Mouse (Mus musculus): Measurements from ENCODE around the gene Gp1ba.

Gene Gp1ba

GRCm38 (mm10) chr11:70638714-70639278, at the start of gene Gp1ba:
Gp1ba (plus strand) TSS chr11:70639122.
- WGBS: 66% methylated on average over 5 of the region's 5 CpGs

- WGBS: 76% methylated on average over 1 of the region's 1 CpGs
These were observed 47.2 kb upstream of the Gp1ba start for GRCm38 (mm10) chr11:70591733-70592132.

GRCm38 (mm10) chr11:70594253-70594989, 44.5 kb upstream of the Gp1ba start:
- WGBS: 75% methylated on average over 15 of the region's 15 CpGs

GRCm38 (mm10) chr11:70595638-70596037, 43.3 kb upstream of the Gp1ba start:
- WGBS: 41% methylated on average over 2 of the region's 2 CpGs

- WGBS: 63% methylated on average over 4 of the region's 4 CpGs
These were observed 42.8 kb upstream of the Gp1ba start for GRCm38 (mm10) chr11:70596094-70596493.

GRCm38 (mm10) chr11:70597301-70597700, 41.6 kb upstream of the Gp1ba start:
- WGBS: 72% methylated on average over 6 of the region's 6 CpGs

DNA sequence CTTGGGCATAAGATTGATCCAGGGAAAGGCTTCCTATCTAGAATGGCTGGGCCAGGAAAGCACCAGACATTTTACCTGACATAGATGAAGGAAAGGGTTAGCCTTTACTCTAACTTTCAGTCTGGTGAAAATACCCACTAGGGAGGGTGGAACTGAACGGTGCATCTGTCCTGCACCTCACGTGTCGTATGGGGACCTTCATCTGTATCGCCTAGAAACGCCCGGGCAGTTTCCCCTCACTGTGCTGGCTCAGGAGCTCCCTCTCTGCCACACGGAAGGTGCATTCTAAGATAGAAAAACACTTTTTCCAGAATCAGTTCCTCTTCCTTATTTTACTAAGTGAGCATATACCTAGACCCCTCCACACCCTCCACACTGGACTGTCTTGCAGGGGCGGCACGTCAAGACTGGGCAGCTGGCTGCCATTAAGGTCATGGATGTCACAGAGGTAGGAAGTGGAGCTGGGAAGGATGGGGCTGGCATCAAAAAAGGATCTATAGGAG, 40.4 kb upstream of the Gp1ba start:
- 76% methylated on average over 9 of the region's 9 CpGs for WGBS

DNA sequence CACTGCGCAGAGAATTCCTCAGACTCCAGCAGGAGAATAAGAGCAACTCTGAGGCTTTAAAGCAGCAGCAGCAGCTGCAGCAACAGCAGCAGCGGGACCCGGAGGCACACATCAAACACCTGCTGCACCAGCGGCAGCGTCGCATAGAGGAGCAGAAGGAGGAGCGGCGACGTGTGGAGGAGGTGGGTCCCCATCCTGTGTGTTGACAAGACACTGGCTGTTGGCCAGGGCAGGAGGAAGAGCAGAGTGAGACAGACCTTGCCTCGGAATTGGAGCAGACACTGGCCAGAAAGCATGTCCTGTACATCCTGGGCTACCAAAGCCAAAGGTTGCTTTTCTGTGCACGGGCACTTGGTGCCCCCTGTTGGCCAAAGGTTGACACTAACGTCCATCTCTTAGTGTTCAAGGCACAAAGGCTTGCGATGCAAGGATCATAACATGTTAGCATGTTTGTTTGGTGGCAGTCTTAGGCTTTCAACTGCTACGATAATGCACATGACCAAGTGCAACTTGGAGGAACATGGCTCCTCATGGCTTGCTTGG, 33.8 kb upstream of the Gp1ba start:
- 46% methylated on average over 14 of the region's 14 CpGs for WGBS

DNA sequence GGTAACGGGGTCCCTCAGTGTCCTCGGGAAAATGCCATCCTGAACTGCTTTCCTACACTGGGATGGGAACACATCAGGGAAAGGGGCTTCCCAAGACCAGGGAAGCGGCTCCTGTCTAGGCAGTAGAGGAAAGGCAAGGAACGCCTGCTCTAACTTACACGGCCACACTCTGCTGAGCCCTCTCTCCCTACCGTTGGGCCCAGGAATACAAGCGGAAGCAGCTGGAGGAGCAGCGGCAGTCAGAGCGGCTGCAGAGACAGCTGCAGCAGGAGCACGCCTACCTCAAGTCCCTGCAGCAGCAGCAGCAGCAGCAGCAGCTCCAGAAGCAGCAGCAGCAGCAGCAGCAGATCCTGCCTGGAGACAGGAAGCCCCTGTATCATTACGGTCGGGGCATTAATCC, 32.2 kb upstream of the Gp1ba start:
- 74% methylated on average over 12 of the region's 12 CpGs for WGBS

GRCm38 (mm10) chr11:70607611-70608010, 31.3 kb upstream of the Gp1ba start:
- 86% methylated on average over 9 of the region's 9 CpGs for WGBS

DNA sequence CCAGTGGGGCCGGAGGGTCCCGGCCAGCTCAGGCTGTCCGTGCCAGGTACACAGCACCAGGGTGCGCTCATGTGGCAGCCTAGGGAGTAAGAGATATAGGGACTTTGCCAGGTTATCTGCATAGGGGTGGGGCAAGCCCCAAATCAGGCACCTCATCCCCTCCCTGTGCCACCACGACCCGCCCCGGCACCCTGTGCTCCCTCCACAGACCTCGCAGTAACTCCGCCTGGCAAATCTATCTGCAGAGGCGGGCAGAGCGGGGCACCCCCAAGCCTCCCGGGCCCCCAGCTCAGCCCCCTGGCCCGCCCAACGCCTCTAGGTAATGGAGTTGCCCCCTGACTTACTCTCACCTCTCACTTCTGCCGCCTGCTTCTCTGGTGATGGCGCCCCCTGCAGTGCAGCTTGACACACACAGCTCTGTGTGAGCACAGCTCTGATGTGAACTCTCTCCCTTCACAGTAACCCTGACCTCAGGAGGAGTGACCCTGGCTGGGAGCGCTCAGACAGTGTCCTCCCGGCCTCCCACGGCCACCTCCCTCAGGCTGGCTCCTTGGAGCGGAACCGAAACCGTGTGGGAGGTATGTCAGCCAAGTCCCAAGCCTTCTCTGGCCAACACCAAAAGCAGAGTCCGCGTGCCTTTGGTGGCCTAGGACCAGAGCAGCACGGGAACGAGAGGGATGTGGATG, 30.4 kb upstream of the Gp1ba start:
- 88% methylated on average over 26 of the region's 26 CpGs for WGBS

DNA sequence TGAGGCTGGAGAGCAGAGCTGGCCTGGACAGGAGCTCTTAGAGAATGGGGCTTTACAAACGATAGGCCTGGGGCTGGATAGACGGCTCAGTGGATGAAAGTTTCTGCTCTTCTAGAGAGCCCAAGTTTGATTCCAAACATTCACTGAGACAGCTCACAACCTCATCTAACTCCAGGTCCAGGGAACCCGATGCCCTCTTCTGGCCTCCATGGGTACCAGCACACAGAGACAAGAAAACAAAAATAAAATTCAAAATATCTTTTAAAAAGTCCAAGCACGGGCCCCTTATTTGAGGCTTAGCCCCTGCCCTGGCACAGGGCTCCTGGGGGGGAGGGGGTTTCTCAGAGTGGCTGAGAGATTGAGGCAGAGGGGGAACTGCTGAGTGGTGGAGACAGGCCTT, 28.2 kb upstream of the Gp1ba start:
- 76% methylated on average over 4 of the region's 4 CpGs for WGBS

DNA sequence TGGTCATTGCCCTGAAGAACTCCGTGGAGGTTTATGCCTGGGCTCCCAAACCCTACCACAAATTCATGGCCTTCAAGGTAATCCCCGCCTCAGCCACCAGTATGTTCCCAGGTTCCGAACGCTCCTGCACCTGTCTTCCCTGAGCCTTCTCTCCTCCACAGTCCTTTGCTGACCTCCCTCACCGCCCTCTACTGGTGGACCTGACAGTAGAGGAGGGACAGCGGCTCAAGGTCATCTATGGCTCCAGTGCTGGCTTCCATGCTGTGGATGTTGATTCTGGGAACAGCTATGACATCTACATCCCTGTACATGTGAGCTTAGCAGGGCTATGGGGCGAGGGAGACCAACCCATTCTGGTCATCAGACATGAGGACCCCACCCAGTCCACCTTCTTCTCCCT, 26.4 kb upstream of the Gp1ba start:
- 82% methylated on average over 7 of the region's 7 CpGs for WGBS

- 17% methylated on average over 17 of the region's 17 CpGs for WGBS
These were observed 23.8 kb upstream of the Gp1ba start for GRCm38 (mm10) chr11:70615074-70615473.

DNA sequence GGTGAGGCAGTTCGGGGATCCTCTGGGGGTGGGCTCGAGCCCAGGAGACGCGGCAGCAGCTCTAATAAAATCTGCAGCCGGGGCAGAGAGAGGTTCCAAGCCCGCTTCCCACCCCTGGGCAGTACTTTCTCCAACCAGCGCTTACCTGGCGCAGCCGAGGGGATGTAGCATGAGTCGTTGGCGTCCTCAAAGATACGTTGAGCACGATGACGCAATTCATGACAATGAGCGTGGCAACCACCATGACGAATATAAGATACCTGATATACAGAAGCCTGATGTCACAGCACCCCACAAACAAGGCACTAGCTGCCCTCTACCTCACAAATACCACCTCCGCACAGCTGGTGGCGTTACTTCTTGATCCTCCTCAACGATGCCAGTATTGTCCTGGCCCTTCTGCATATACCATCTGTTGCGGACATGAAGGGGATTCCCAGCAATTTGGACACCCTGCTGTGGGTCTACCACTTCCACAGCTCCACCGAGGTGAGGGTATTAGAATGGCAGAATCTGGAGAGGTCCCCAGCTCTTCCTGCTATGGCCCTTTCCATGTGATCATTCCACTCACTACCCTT, 23.3 kb upstream of the Gp1ba start, which contains the start of gene 4930544D05Rik:
Gene 4930544D05Rik, plus strand, starts transcription at position 333 of the 578 bp plus-strand sequence.
- 44% methylated on average over 21 of the region's 21 CpGs for WGBS

DNA sequence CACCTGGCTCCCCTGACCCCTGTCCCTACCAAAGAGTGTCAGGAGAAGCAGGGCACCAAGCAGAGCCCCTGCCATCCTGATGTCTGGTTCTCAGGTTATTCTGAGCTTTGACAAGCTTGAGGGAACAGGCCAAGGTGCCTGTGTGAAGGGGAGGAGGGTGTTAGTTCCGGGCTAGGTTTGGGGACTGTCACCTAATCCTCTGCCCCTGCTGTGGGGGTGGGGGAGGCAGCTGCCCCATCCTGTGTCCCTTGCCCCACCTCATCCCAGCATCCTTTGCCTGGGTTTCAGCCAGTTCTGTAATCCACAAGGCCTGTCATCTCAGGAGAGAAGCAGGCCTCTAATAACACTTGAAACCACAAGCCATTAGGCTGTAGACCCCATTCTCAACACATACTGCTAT, 19.8 kb upstream of the Gp1ba start, which contains the start of gene Chrne:
Gene Chrne, minus strand, starts transcription at position 116 of the 400 bp plus-strand sequence.
- 57% methylated on average over 1 of the region's 1 CpGs for WGBS

DNA sequence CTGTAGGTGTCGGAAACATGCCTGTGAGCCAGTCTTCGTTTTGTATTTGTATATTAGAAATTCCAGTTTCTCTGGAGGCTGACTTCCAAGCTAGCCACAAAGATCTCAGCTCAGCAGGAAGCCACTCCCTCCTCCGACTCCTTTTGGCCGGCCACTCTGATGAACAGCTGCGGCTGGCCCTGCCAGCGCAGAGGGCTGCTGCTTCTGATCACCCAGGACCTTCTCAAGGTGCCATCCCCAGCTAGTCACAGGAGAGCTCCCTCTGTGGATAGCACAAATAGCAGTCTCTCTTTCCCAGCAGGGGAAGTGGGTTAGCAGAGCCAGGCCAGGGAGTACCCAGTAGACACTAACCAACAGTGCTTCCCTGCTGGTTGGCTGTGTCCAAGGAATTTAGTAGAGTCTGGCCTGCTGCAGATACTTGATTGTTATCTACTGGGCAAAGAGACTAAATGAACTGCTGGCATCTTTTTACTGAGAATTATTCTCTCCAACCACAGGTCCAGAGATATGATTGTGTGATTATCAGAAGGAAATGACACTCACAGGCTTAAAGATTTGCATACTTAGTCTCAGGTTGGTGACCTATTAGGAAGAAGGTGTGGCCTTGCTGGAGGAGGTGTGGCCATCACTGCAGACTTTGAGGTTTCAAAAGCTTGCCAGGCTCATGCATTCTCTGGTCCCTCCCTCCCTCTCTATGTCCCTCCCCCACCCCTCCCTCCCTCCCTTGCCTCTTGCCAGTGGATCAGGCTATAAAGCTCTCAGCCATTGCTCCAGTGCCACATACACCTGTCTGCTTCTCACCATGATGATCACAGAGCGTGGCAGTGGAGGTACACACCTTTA, 16.7 kb upstream of the Gp1ba start:
- 59% methylated on average over 7 of the region's 7 CpGs for WGBS

DNA sequence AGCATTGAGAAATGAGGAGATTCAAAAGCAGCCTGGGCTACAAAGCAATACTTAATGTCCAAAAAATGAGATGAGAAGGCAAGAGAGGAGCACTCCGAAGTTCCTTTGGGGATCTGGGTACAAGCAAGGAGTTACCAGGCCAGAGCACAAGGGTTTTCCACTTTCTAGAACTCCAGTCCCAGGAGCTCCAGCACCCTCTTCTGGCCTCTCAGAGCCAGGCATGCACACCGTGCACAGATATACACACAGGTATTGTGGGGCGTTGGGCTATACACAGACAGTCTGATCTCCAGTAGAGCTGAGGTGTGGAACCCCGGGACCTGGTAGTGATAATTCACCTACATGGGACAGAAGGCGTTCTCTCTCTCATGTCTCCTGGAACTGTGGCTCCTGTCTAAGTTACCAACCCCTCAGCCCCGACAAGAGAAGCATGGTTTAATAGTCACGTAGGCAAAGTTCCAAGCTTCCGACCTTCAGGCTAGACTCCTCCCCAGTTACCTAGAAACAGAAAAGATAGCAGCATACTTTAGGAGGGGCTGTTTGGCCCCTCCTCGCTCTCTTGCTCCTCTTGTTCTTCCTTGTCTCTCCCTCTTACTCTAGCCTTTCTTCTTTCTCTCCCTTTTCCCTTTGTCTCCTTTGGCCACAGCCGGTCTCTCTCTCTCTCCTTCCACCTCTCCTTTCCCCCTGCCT, 15.7 kb upstream of the Gp1ba start:
- WGBS: 79% methylated on average over 10 of the region's 10 CpGs

GRCm38 (mm10) chr11:70625473-70625872, 13.4 kb upstream of the Gp1ba start:
- 45% methylated on average over 4 of the region's 4 CpGs for WGBS

DNA sequence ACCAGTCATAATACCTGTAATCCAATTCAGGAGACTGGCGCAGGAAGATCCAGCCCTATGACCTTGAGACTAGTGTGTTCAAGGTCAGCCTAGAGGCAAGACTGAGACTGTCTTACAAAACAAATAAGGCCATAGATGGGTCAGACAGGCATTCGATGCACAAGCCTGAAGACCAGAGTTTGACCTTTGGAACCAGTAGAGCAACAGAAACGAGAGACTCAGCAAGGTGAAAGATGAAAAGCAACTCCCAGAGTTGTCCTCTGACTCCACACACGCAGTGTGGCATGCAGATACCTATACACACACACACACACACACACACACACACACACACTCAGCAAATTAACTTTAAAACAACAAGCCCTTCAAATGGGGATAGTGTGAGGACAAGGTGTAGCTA, 12.0 kb upstream of the Gp1ba start:
- WGBS: 78% methylated on average over 4 of the region's 4 CpGs

All from cerebral cortex, adult 2 months (tissue).